Mouse (Mus musculus) heart, embryonic 15.5 days (tissue): ENCODE measurements around the gene Limch1. TPM values are rescaled to one million over a fixed set of nuclear protein-coding genes. Genes with fewer than 3 reads are reported as not detected.

ENCODE experiments used
- ATAC-seq: fragments of 200-750 bp; cut with Nextera tagmentation; replicated peaks from 2 replicates; pipeline ENCODE4 v1.8.0; 2017; ENCODE audit warnings: low read depth, moderate TSS enrichment; ENCODE audit not compliant: insufficient number of reproducible peaks, insufficient read depth, low FRiP score
- H3K27ac ChIP-seq: fragments of 300-500 bp; sonication (generic); 2 replicates; pipeline ENCODE4 v1.5.1; 2015; ENCODE audit warnings: mild to moderate bottlenecking, inconsistent platforms
- H3K27me3 ChIP-seq: fragments of 300-500 bp; sonication (generic); 2 replicates; pipeline ENCODE4 v1.6.1; 2015; ENCODE audit warnings: inconsistent platforms
- H3K36me3 ChIP-seq: fragments of 300-500 bp; sonication (generic); 2 replicates; pipeline ENCODE4 v1.6.1; 2015; ENCODE audit warnings: mild to moderate bottlenecking, inconsistent platforms
- H3K4me1 ChIP-seq: fragments of 300-500 bp; sonication (generic); replicated peaks from 2 replicates; pipeline ENCODE4 v1.6.1; 2015; ENCODE audit warnings: inconsistent platforms
- H3K4me2 ChIP-seq: fragments of 300-500 bp; sonication (generic); 2 replicates; pipeline ENCODE4 v1.6.1; 2015; ENCODE audit warnings: inconsistent platforms, mild to moderate bottlenecking, moderate library complexity
- H3K4me3 ChIP-seq: fragments of 300-500 bp; sonication (generic); 2 replicates; pipeline ENCODE4 v1.5.1; 2015; ENCODE audit warnings: mild to moderate bottlenecking, inconsistent platforms
- H3K9ac ChIP-seq: fragments of 300-500 bp; sonication (generic); 2 replicates; pipeline ENCODE4 v1.6.1; 2015; ENCODE audit warnings: mild to moderate bottlenecking, inconsistent platforms
- H3K9me3 ChIP-seq: fragments of 300-500 bp; sonication (generic); replicated peaks from 2 replicates; pipeline ENCODE4 v1.6.1; 2016; ENCODE audit warnings: inconsistent platforms
- WGBS: fragments of 180-500 bp; shearing (Covaris S2); methylation state at CpG from one replicate; pipeline ENCODE4 v1.1.7; 2015; ENCODE audit warnings: mixed read lengths; 5-methylcytosine and 5-hydroxymethylcytosine counted together
- polyA plus RNA-seq: library from polyadenylated mRNA; unstranded; fragments of >200 nt; fragmentation: Nextera tagmentation; extraction: Ambion mirVana; gene quantifications from 2 replicates; pipeline ENCODE4 v1.2.1, GENCODE M21; 2015

The Limch1 gene
- polyA plus RNA-seq, 1 experiment from 2014 or later: 26.4 TPM

GRCm38 (mm10) chr5:66809016-66809570 lies 63.5 kb downstream of the Limch1 start:
- no peak overlapping the region for H3K27ac ChIP-seq
- H3K9ac ChIP-seq: no peak overlapping the region
- ATAC-seq: no peak
- H3K4me2 ChIP-seq: no peak overlapping the region
- H3K27me3 ChIP-seq: no peaks in the 10 kb centered on the region
- H3K36me3 ChIP-seq: no peaks in the 10 kb centered on the region
- WGBS: 78% methylated on average over 9 of the region's 9 CpGs
- no peaks in the 10 kb centered on the region for H3K4me1 ChIP-seq
- no peak overlapping the region for H3K4me3 ChIP-seq
- H3K9me3 ChIP-seq: no peaks in the 10 kb centered on the region

DNA sequence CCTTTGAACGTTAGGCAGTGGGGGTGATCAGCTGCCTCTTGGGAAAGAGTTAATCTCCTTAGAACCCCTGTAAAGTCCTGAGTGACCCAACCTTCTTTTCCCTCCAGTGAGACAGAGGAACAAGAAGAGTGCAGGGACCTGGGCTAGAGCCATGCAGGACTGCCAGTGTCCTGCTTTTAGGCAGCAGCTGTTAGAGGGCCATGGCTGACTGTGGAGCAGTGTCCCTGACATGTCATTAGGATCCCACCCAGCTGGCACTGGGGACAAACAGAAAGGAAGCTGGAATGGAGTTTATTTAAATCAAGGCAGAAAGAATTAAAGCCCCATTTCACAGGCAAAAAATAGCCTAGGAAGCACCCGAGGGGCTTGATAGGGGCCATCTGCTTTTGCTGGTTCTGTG lies 64.8 kb downstream of the Limch1 start:
- Histone ChIP-seq H3K9ac (no peak overlapping the region), H3K27ac (no peak overlapping the region), H3K9me3 (no peaks in the 10 kb centered on the region), H3K4me1 (no peaks in the 10 kb centered on the region), H3K27me3 (no peaks in the 10 kb centered on the region), H3K4me2 (no peak overlapping the region), H3K36me3 (no peaks in the 10 kb centered on the region), H3K4me3 (no peak overlapping the region)
- ATAC-seq: no peak
- 50% methylated on average over 2 of the region's 2 CpGs for WGBS

- no peaks in the 10 kb centered on the region for H3K36me3 ChIP-seq
- H3K4me3 ChIP-seq: no peak overlapping the region
- peaks cover 8% of the 10 kb centered on the region; the same call in 1 of the 2 replicates for H3K27me3 ChIP-seq
- H3K4me1 ChIP-seq: no peaks in the 10 kb centered on the region
- no peak overlapping the region for H3K4me2 ChIP-seq
- no peak for ATAC-seq
- H3K27ac ChIP-seq: no peak overlapping the region
- WGBS: 85% methylated on average over 3 of the region's 3 CpGs
- H3K9me3 ChIP-seq: no peaks in the 10 kb centered on the region
- H3K9ac ChIP-seq: no peak overlapping the region
Measured at GRCm38 (mm10) chr5:66814674-66815073, 69.0 kb downstream of the Limch1 start.

- no peak overlapping the region for H3K9ac ChIP-seq
- H3K27ac ChIP-seq: no peak overlapping the region
- H3K4me3 ChIP-seq: no peak overlapping the region
- no peaks in the 10 kb centered on the region for H3K9me3 ChIP-seq
- no peak for ATAC-seq
- H3K4me2 ChIP-seq: no peak overlapping the region
- peaks cover 8% of the 10 kb centered on the region; the same call in 1 of the 2 replicates for H3K27me3 ChIP-seq
- H3K4me1 ChIP-seq: no peaks in the 10 kb centered on the region
- WGBS: 45% methylated on average over 6 of the region's 6 CpGs
- no peaks in the 10 kb centered on the region for H3K36me3 ChIP-seq
Measured at GRCm38 (mm10) chr5:66815877-66816276, 70.2 kb downstream of the Limch1 start.

DNA sequence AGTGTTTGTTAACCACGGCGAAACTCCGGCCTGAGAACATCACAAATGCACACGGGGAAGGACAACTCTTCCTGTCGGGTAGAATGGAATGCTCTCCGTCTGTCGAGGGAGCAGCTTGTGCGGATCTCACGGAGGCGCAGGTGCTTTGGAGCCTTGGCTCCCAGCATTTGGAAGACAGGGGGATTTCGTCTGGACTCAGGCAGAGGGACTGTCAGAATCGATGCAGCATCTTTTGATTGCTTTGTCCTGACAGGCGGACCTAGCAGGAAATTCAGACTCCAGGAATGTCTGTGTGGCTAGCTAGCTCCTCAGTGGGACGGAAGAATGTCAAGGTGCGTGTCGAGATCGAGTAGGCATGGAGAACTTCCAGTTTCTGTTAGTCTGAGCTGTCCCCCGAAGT lies 71.1 kb downstream of the Limch1 start:
- H3K9ac ChIP-seq: no peak overlapping the region
- H3K27me3 ChIP-seq: peaks cover 8% of the 10 kb centered on the region; the same call in 1 of the 2 replicates
- H3K4me2 ChIP-seq: no peak overlapping the region
- no peaks in the 10 kb centered on the region for H3K36me3 ChIP-seq
- 66% methylated on average over 18 of the region's 18 CpGs for WGBS
- no peak for ATAC-seq
- H3K4me1 ChIP-seq: no peaks in the 10 kb centered on the region
- no peaks in the 10 kb centered on the region for H3K9me3 ChIP-seq
- no peak overlapping the region for H3K4me3 ChIP-seq
- H3K27ac ChIP-seq: no peak overlapping the region

- Histone ChIP-seq H3K4me1 (no peaks in the 10 kb centered on the region), H3K4me3 (no peak overlapping the region), H3K27me3 (peaks cover 8% of the 10 kb centered on the region; the same call in 1 of the 2 replicates), H3K27ac (no peak overlapping the region), H3K36me3 (no peaks in the 10 kb centered on the region), H3K4me2 (no peak overlapping the region), H3K9me3 (no peaks in the 10 kb centered on the region), H3K9ac (no peak overlapping the region)
- ATAC-seq: no peak
- 90% methylated on average over 8 of the region's 8 CpGs for WGBS
Measured at GRCm38 (mm10) chr5:66817184-66817956, 71.7 kb downstream of the Limch1 start.

- no peaks in the 10 kb centered on the region for H3K4me1 ChIP-seq
- no peak overlapping the region for H3K9ac ChIP-seq
Measured at GRCm38 (mm10) chr5:66822500-66823205, 77.0 kb downstream of the Limch1 start.

GRCm38 (mm10) chr5:66825586-66825985 lies 80.0 kb downstream of the Limch1 start:
- 0 out of 2 replicates have a peak, but pooled peaks cover 4% of the 10 kb centered on the region for H3K27me3 ChIP-seq
- no peak for ATAC-seq
- no peak overlapping the region for H3K9ac ChIP-seq
- H3K27ac ChIP-seq: no peak overlapping the region
- no peaks in the 10 kb centered on the region for H3K4me1 ChIP-seq
- H3K36me3 ChIP-seq: no peaks in the 10 kb centered on the region
- no peaks in the 10 kb centered on the region for H3K9me3 ChIP-seq
- H3K4me3 ChIP-seq: no peak overlapping the region
- whole genome bisulfite sequencing: 78% methylated on average over 4 of the region's 4 CpGs
- H3K4me2 ChIP-seq: no peak overlapping the region

More at GRCm38 (mm10) chr5:66822500-66823205, 77.0 kb downstream of the Limch1 start:
- 82% methylated on average over 6 of the region's 6 CpGs for WGBS
- Histone ChIP-seq H3K9me3 (no peaks in the 10 kb centered on the region), H3K27ac (no peak overlapping the region), H3K4me2 (no peak overlapping the region), H3K27me3 (no peaks in the 10 kb centered on the region), H3K4me3 (no peak overlapping the region), H3K36me3 (no peaks in the 10 kb centered on the region)
- no peak for ATAC-seq

- H3K27me3 ChIP-seq: 0 out of 2 replicates have a peak, but pooled peaks cover 4% of the 10 kb centered on the region
- no peaks in the 10 kb centered on the region for H3K9me3 ChIP-seq
- no peak for ATAC-seq
- WGBS: 64% methylated on average over 8 of the region's 8 CpGs
- no peak overlapping the region for H3K4me3 ChIP-seq
- no peaks in the 10 kb centered on the region for H3K36me3 ChIP-seq
- H3K27ac ChIP-seq: no peak overlapping the region
- no peak overlapping the region for H3K4me2 ChIP-seq
- no peak overlapping the region for H3K9ac ChIP-seq
- H3K4me1 ChIP-seq: no peaks in the 10 kb centered on the region
Measured at GRCm38 (mm10) chr5:66826844-66827243, 81.2 kb downstream of the Limch1 start.

DNA sequence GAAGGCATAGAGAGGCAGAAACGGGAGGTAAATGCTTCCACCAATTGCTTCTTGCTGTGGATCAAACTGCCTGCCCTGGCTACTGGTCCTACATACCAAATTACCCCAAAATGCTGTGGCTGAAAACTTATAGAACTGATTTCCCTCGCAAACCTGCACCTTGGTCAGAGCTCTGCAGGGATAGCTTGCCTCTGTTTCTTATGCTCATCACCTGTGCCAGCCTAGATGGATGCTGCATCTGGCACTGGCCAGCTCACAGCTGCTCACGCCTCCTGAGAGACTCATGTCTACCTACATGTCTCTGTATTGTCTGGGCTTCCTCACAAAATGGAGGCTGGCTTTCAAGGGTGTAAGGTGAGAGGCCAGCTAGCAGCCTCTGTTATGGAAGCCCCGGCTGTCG lies 83.9 kb downstream of the Limch1 start:
- H3K9me3 ChIP-seq: no peaks in the 10 kb centered on the region
- H3K4me3 ChIP-seq: no peak overlapping the region
- H3K4me2 ChIP-seq: no peak overlapping the region
- no peak overlapping the region for H3K9ac ChIP-seq
- no peaks in the 10 kb centered on the region for H3K36me3 ChIP-seq
- no peak for ATAC-seq
- H3K4me1 ChIP-seq: no peaks in the 10 kb centered on the region
- H3K27me3 ChIP-seq: 0 out of 2 replicates have a peak, but pooled peaks cover 4% of the 10 kb centered on the region
- H3K27ac ChIP-seq: no peak overlapping the region
- 80% methylated on average over 5 of the region's 5 CpGs for WGBS

DNA sequence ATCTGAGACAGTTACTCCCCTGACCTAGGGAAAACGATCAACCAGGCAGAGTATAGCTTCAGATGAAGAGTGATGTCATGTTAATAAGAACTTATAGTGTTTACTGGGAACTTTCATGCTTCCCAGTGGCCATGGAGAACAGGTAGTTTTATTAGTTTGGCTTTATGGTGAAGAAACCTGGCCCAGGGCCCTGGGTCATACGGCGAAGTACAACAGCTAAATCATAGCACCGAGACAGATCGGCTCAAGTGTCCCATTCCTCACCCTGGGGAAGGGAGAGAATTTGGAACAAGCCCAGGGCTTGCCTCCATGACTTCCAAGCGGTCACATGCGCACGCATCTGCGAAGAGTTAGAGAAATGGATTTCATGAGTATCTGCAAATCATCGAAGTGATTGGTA lies 84.6 kb downstream of the Limch1 start:
- Histone ChIP-seq H3K9ac (no peak overlapping the region), H3K9me3 (no peaks in the 10 kb centered on the region), H3K27me3 (0 out of 2 replicates have a peak, but pooled peaks cover 4% of the 10 kb centered on the region), H3K4me1 (no peaks in the 10 kb centered on the region), H3K4me3 (no peak overlapping the region), H3K4me2 (no peak overlapping the region), H3K27ac (no peak overlapping the region), H3K36me3 (no peaks in the 10 kb centered on the region)
- WGBS: 89% methylated on average over 10 of the region's 10 CpGs
- no peak for ATAC-seq
